Mouse (Mus musculus) erythroblast, embryonic 14.5 days (primary cell): ENCODE data around the gene Rraga. TPM values are rescaled to one million over a fixed set of nuclear protein-coding genes. Genes with fewer than 3 reads are reported as not detected.

Experiments used
- H3K27me3 ChIP-seq: 2 replicates; pipeline ENCODE4 v1.6.1; 2012; ENCODE audit warnings: inconsistent platforms; ENCODE audit not compliant: control insufficient read depth
- H3K36me3 ChIP-seq: 2 replicates; pipeline ENCODE4 v1.6.1; 2012; ENCODE audit warnings: mild to moderate bottlenecking, inconsistent platforms; ENCODE audit not compliant: control insufficient read depth
- H3K4me1 ChIP-seq: 2 replicates; pipeline ENCODE4 v1.6.1; 2012; ENCODE audit warnings: inconsistent platforms; ENCODE audit not compliant: control insufficient read depth
- H3K4me3 ChIP-seq: replicated peaks from 2 replicates; pipeline ENCODE3; 2012; ENCODE audit warnings: moderate library complexity, mild to moderate bottlenecking, inconsistent platforms
- H3K9me3 ChIP-seq: 2 replicates; pipeline ENCODE4 v1.6.1; 2012; ENCODE audit warnings: low read length, inconsistent platforms, mixed read lengths; ENCODE audit not compliant: control insufficient read depth
- GATA1 ChIP-seq: IDR thresholded peaks from 2 replicates; pipeline ENCODE4 v1.6.1; 2012; ENCODE audit warnings: low read length, inconsistent platforms, mixed read lengths
- TAL1 ChIP-seq: IDR thresholded peaks from 3 replicates; pipeline ENCODE4 v1.6.1; 2012; ENCODE audit warnings: low read length, inconsistent platforms, mixed read lengths
- polyA plus RNA-seq: library from polyadenylated mRNA; stranded (reverse); fragments of >175 nt; gene quantifications from 2 replicates; pipeline ENCODE4 v1.2.3, GENCODE M21; 2012

Gene Rraga
- polyA plus RNA-seq, 1 experiment, result 5.9 TPM

DNA sequence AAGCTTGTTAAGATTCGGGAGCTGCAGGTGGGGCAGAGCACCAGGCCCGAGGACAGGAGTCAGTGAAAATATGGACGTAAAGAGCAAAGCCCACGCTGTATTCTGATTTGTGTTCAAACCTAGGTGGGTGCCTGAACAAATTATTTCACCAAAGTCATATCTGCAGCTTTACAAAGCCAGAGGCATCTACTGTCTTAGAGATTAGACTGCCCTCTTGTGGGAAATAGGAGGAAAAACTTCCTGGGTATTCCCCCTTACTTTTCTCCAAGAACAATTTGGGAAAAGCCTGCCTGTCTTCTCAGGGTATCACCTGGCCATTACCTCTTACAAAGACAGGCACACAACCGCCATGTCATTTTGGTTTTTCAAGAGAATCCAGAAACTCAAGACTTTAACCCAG lies 29.9 kb upstream of the Rraga start:
- TF ChIP-seq TAL1 (no peak), GATA1 (no peak)
- Histone ChIP-seq H3K27me3 (no peaks in the 10 kb centered on the region), H3K9me3 (no peaks in the 10 kb centered on the region), H3K36me3 (no peaks in the 10 kb centered on the region), H3K4me3 (no peak overlapping the region), H3K4me1 (no peaks in the 10 kb centered on the region)

DNA sequence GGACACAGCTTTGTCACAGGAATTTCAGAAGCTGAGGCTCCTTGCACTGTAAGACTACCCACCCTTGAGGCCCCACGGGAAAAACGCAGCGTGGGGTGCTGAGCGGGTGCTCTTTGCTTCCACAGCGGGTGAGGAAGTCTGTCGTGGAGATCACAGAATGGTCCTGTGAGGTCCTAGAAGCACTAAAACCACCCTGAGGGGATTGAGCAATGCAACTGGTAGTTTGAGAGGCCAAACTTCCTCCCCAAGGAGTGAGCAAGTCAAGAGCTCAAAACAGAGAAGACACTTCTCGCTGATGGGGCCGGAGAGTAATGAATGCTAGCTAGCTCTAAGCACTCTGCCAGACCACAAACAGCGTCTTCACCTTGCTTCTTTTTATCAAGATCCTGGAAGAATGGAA lies 27.1 kb upstream of the Rraga start:
- no peaks in the 10 kb centered on the region for H3K36me3 ChIP-seq
- TF ChIP-seq GATA1 (no peak), TAL1 (no peak)
- H3K27me3 ChIP-seq, result no peaks in the 10 kb centered on the region
- H3K9me3 ChIP-seq, result no peaks in the 10 kb centered on the region
- no peaks in the 10 kb centered on the region for H3K4me1 ChIP-seq
- H3K4me3 ChIP-seq, result no peak overlapping the region

DNA sequence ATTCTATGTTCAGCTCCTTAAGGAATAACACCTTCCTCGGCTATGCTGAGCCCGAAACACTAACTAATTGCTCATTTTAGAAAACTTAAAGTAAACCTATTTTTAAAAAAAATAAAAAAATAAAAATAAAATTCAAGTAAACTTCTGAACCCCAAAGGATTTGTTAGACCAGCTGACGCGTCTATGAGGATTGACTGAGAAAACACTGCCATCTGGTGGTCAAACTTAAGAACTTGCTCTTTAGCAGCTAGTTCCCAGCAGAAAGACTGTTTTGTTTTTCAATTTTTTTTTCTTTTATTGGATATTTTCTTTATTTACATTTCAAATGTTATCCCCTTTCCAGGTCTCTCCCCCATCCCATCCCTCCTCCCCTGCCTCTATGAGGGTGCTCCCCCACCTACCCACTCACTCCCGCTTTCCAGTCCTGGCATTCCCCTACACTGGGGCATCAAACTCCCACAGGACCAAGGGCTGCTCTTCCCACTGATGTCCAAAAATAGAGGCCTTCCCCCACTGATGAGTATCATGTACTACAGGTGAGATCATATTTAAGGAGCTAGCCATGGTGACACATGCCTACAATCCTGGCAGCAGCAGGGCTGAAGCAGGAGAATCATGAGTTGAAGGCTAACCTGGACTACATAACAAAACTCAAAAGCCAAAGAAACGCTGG lies 20.3 kb upstream of the Rraga start:
- Histone ChIP-seq H3K4me1 (no peaks in the 10 kb centered on the region), H3K27me3 (no peaks in the 10 kb centered on the region), H3K36me3 (no peaks in the 10 kb centered on the region), H3K4me3 (no peak overlapping the region), H3K9me3 (no peaks in the 10 kb centered on the region)
- no peak for TF ChIP-seq GATA1
- no peak for TF ChIP-seq TAL1

DNA sequence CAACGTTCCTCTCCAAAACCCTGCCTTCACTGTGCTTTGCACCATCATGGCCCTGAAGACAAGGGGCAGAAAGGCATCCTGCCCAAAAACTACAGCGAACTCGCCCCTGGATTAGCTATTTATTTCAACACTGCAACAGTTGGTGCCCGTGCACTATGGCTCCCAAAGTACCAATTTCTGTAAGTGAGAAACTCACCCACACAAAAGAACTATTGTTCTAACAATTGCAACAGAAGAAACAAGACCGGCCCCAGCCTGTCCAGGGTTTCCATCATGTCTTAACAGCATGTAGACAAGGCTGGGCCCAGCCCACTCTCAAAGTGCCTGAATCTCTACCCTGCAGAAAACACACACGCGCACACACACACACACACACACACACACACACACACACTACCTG lies 18.1 kb upstream of the Rraga start:
- Histone ChIP-seq H3K9me3 (no peaks in the 10 kb centered on the region), H3K36me3 (no peaks in the 10 kb centered on the region), H3K4me1 (no peaks in the 10 kb centered on the region), H3K4me3 (no peak overlapping the region), H3K27me3 (no peaks in the 10 kb centered on the region)
- TF ChIP-seq GATA1 (no peak), TAL1 (no peak)

DNA sequence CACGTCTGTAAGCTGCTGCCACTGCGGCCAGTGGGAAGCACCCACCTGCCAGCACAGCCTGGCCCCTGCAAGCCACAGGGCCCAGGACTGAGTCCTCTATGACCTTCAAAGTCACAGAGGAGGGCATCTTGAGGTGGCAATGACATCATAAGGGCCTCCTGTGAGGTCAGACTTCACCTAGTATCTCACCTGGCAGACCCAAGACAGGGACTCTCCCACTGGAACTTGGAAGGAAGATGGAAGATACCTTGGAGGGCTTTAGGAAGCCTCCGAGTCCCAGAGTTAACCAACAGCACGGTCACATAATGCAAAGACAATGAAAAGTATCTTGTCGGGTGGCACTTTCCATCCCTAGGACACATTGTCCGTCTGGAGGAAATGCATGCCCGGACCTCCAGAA lies 17.2 kb upstream of the Rraga start, which contains the start of gene Saxo1:
Gene Saxo1, minus strand, starts transcription at position 101 of the 400 bp plus-strand sequence.
- H3K9me3 ChIP-seq, result no peaks in the 10 kb centered on the region
- H3K27me3 ChIP-seq, result no peaks in the 10 kb centered on the region
- no peaks in the 10 kb centered on the region for H3K4me1 ChIP-seq
- no peak within 1 kb of the TSS for H3K4me3 ChIP-seq
- no peaks in the 10 kb centered on the region for H3K36me3 ChIP-seq
- TF ChIP-seq GATA1 (no peak), TAL1 (no peak)

DNA sequence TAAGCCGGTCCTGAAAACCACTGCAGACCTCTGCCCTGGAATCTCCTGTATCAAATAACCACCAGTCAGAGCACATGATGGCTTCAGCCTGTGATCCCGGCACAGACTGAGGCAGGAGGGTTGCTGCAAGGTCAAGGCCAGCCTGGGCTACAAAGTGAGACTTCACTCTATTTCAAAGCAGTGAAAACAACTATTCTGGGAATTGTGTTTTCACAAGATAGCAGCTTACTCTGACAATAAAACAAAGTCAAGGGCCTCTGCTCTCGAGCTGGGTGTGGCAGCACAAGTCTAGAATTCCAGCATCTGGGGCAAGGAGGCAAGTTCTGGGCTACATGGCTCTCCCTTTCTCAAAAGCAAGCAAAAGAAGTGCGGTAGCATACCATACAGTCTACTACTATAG lies 16.5 kb upstream of the Rraga start:
- no peak for TF ChIP-seq TAL1
- no peak for TF ChIP-seq GATA1
- no peak overlapping the region for H3K4me3 ChIP-seq
- no peaks in the 10 kb centered on the region for H3K4me1 ChIP-seq
- H3K9me3 ChIP-seq, result no peaks in the 10 kb centered on the region
- no peaks in the 10 kb centered on the region for H3K27me3 ChIP-seq
- no peaks in the 10 kb centered on the region for H3K36me3 ChIP-seq

DNA sequence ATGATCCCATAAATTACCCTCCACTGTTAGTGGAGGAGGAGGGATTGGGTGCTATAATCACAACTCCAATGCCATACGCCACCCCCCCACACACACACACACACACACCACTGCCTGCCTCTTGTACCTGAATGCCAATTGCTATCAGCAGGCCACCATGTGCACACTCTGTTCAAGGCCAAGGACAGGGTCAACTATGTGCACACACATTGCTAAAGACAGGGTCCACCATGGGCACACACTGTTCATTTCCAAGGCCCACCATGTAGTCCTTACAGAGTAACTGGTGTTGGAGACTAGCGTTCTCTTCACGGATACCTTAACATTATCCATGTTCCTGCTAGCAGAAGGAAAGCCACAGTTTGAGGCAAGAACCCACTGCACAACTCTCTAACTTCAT lies 14.4 kb upstream of the Rraga start:
- no peak overlapping the region for H3K4me3 ChIP-seq
- H3K4me1 ChIP-seq, result peaks cover 6% of the 10 kb centered on the region
- no peaks in the 10 kb centered on the region for H3K27me3 ChIP-seq
- no peaks in the 10 kb centered on the region for H3K9me3 ChIP-seq
- TF ChIP-seq TAL1, result no peak
- TF ChIP-seq GATA1, result no peak
- no peaks in the 10 kb centered on the region for H3K36me3 ChIP-seq

DNA sequence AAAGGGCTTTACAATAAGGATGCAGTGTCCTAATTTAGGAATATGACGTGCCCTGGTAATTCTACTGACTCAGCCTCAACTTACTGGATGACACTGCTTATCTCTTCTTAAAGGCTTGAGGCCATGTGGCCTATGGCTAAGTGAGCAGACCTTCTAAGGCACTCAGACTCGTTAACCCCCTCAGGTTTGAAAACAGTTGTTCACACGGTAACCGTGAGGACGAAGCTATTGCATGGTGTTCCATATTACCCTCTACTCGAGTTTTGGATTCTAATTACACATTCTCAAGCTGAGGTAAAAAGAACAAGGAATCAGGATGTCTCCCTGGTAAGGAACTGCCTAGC lies 557 bp upstream of the Rraga start:
- H3K4me3 ChIP-seq, result peak overlapping the region; percentile 83
- H3K27me3 ChIP-seq, result peaks cover 12% of the 10 kb centered on the region
- no peak for TF ChIP-seq GATA1
- no peak for TF ChIP-seq TAL1
- H3K4me1 ChIP-seq, result peaks cover 32% of the 10 kb centered on the region
- peaks cover 28% of the 10 kb centered on the region for H3K36me3 ChIP-seq
- H3K9me3 ChIP-seq, result no peaks in the 10 kb centered on the region

DNA sequence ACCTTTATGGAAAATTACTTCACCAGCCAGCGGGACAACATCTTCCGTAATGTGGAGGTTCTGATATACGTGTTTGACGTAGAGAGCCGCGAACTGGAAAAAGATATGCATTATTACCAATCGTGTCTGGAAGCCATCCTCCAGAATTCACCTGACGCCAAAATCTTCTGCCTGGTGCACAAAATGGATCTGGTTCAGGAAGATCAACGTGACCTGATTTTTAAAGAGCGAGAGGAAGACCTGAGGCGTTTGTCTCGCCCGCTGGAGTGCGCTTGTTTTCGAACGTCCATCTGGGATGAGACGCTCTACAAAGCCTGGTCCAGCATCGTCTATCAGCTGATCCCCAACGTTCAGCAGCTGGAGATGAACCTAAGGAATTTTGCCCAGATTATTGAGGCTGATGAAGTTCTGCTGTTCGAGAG lies 663 bp downstream of the Rraga start:
- H3K36me3 ChIP-seq, result peaks cover 40% of the 10 kb centered on the region
- peaks cover 12% of the 10 kb centered on the region for H3K27me3 ChIP-seq
- H3K9me3 ChIP-seq, result no peaks in the 10 kb centered on the region
- H3K4me3 ChIP-seq, result peak overlapping the region; percentile 83
- H3K4me1 ChIP-seq, result peaks cover 32% of the 10 kb centered on the region
- no peak for TF ChIP-seq TAL1
- no peak for TF ChIP-seq GATA1
